In genomic region chr9:66907126-66907525, GRCm38 (mm10) we compare ENCODE assay signal across 14 mouse cellular contexts.
"Had no signal": no experiment of that assay in that cellular context is flagged by ENCODE, and none has a peak within 500 bp of the region (broad histone marks: within the 10 kb centered on the region; RNA-seq: fewer than 3 reads in every experiment).

No protein-coding gene starts in this region.

- H3K4me3 ChIP-seq: midbrain, embryonic 13.5 days; midbrain, embryonic 15.5 days; neural tube, embryonic 12.5 days; stomach, embryonic 15.5 days had no signal

- DNase-seq: lung, adult 18-20 months; lung, embryonic 14.5 days; lung, postnatal 10 days; lung, postnatal 4 days; right cerebral cortex, postnatal 14 days; thymus, adult 2 months; thymus, postnatal 25 days; thymus, postnatal 4 days had no signal

- H3K27ac ChIP-seq: midbrain, embryonic 13.5 days; midbrain, embryonic 15.5 days; neural tube, embryonic 12.5 days had no signal

- ATAC-seq: midbrain, embryonic 13.5 days; midbrain, embryonic 15.5 days had no signal

- H3K27me3 ChIP-seq: megakaryocyte, embryonic 14.5 days; midbrain, embryonic 13.5 days; midbrain, embryonic 15.5 days; neural tube, embryonic 12.5 days; stomach, embryonic 15.5 days had no signal

- H3K4me2 ChIP-seq: lung, embryonic 14.5 days; midbrain, embryonic 11.5 days; midbrain, embryonic 13.5 days; midbrain, embryonic 15.5 days; neural tube, embryonic 12.5 days; stomach, embryonic 15.5 days had no signal

- H3K9me3 ChIP-seq: megakaryocyte, embryonic 14.5 days; midbrain, embryonic 13.5 days; midbrain, embryonic 15.5 days; neural tube, embryonic 12.5 days; stomach, embryonic 15.5 days had no signal

- H3K9ac ChIP-seq: lung, embryonic 14.5 days; midbrain, embryonic 13.5 days; midbrain, embryonic 15.5 days; neural tube, embryonic 12.5 days; stomach, embryonic 15.5 days had no signal

- H3K36me3 ChIP-seq: midbrain, embryonic 13.5 days; midbrain, embryonic 15.5 days; neural tube, embryonic 12.5 days; stomach, embryonic 15.5 days had no signal
